Mouse (Mus musculus) thymus, adult 2 months (tissue): ENCODE data around the gene Hal. TPM values are rescaled to one million over a fixed set of nuclear protein-coding genes. Genes with fewer than 3 reads are reported as not detected.

Experiments
- DNase-seq: peaks from one replicate; pipeline ENCODE4 v3.0.0; 2021
- H3K27ac ChIP-seq: fragments of 200-500 bp; 2 replicates; pipeline ENCODE4 v1.5.1; 2012; ENCODE audit warnings: low read length, control low read depth; ENCODE audit not compliant: control insufficient read depth, insufficient read depth
- H3K27me3 ChIP-seq: fragments of 200-500 bp; 2 replicates; pipeline ENCODE4 v1.6.1; 2012; ENCODE audit warnings: mild to moderate bottlenecking, low read length, moderate library complexity, mixed read lengths; ENCODE audit not compliant: control insufficient read depth, insufficient read depth
- H3K36me3 ChIP-seq: fragments of 200-500 bp; 2 replicates; pipeline ENCODE4 v1.6.1; 2012; ENCODE audit warnings: mild to moderate bottlenecking, low read length, moderate library complexity; ENCODE audit not compliant: control insufficient read depth, insufficient read depth
- H3K4me1 ChIP-seq: fragments of 200-500 bp; replicated peaks from 2 replicates; pipeline ENCODE4 v1.6.1; 2012; ENCODE audit warnings: low read length; ENCODE audit not compliant: control insufficient read depth, insufficient read depth
- H3K4me3 ChIP-seq: fragments of 200-500 bp; 2 replicates; pipeline ENCODE4 v1.5.1; 2012; ENCODE audit warnings: mild to moderate bottlenecking, low read length, control low read depth, moderate library complexity; ENCODE audit not compliant: control insufficient read depth, insufficient read depth
- CTCF ChIP-seq: fragments of 200-500 bp; IDR thresholded peaks from 2 replicates; pipeline ENCODE4 v1.5.1; 2012; ENCODE audit warnings: mild to moderate bottlenecking, control low read depth, low read length, moderate library complexity, borderline replicate concordance; ENCODE audit not compliant: control insufficient read depth, poor library complexity, insufficient read depth; ENCODE audit errors: extremely low read depth
- POLR2A ChIP-seq: fragments of 200-500 bp; IDR thresholded peaks from 2 replicates; pipeline ENCODE4 v1.6.1; 2012; ENCODE audit warnings: mild to moderate bottlenecking, low read length, control low read depth, moderate library complexity; ENCODE audit not compliant: control insufficient read depth, poor library complexity, insufficient read depth; ENCODE audit errors: extremely low read depth
- WGBS: fragments of 180-500 bp; shearing (Covaris S2); methylation state at CpG from one replicate; pipeline ENCODE4 v1.1.7; 2018; 5-methylcytosine and 5-hydroxymethylcytosine counted together
- polyA plus RNA-seq: library from polyadenylated mRNA; depleted of rRNA; stranded (reverse); fragments of >200 nt; gene quantifications from 2 replicates; pipeline ENCODE4 v1.2.3, GENCODE M21; 2012; rRNA removed

Gene Hal
- 3.7 TPM in 2 replicates for polyA plus RNA-seq

GRCm38 (mm10) chr10:93488066-93488827 is at the start of gene Hal:
Hal (plus strand) TSS chr10:93488768.
- no peak within 1 kb of the TSS for H3K27ac ChIP-seq

GRCm38 (mm10) chr10:93441501-93441900 is 47.1 kb upstream of the Hal start:
- no peak overlapping the region for H3K4me3 ChIP-seq
- DNase-seq, result no peak
- no peaks in the 10 kb centered on the region for H3K36me3 ChIP-seq
- WGBS, result 89% methylated on average over 6 of the region's 6 CpGs
- no peak overlapping the region for H3K27ac ChIP-seq
- H3K27me3 ChIP-seq, result no peaks in the 10 kb centered on the region
- TF ChIP-seq CTCF (no peak), POLR2A (no peak)
- peaks cover 46% of the 10 kb centered on the region for H3K4me1 ChIP-seq

More at GRCm38 (mm10) chr10:93488066-93488827, at the start of gene Hal:
- Histone ChIP-seq H3K4me1 (no peaks in the 10 kb centered on the region), H3K4me3 (no peak within 1 kb of the TSS), H3K36me3 (peaks cover 12% of the 10 kb centered on the region), H3K27me3 (no peaks in the 10 kb centered on the region)
- TF ChIP-seq CTCF, result no peak
- no peak for TF ChIP-seq POLR2A
- 92% methylated on average over 17 of the region's 17 CpGs for WGBS
- no peak for DNase-seq

- peak overlapping the region; percentile 48; the same call in 1 of the 2 replicates for H3K27ac ChIP-seq
- no peak for DNase-seq
- H3K4me3 ChIP-seq, result no peak overlapping the region
- no peaks in the 10 kb centered on the region for H3K36me3 ChIP-seq
- TF ChIP-seq POLR2A, result no peak
- no peak for TF ChIP-seq CTCF
- H3K4me1 ChIP-seq, result peaks cover 41% of the 10 kb centered on the region
- no peaks in the 10 kb centered on the region for H3K27me3 ChIP-seq
- 7% methylated on average over 3 of the region's 3 CpGs for WGBS
These were observed 46.4 kb upstream of the Hal start for GRCm38 (mm10) chr10:93442183-93442582.

GRCm38 (mm10) chr10:93444407-93444806 is 44.2 kb upstream of the Hal start:
- peaks cover 31% of the 10 kb centered on the region for H3K4me1 ChIP-seq
- H3K27me3 ChIP-seq, result no peaks in the 10 kb centered on the region
- H3K4me3 ChIP-seq, result no peak overlapping the region
- H3K27ac ChIP-seq, result no peak overlapping the region
- WGBS, result 21% methylated on average over 9 of the region's 9 CpGs
- no peaks in the 10 kb centered on the region for H3K36me3 ChIP-seq
- TF ChIP-seq POLR2A, result no peak
- no peak for TF ChIP-seq CTCF
- no peak for DNase-seq

GRCm38 (mm10) chr10:93447398-93447797 is 41.2 kb upstream of the Hal start:
- peaks cover 26% of the 10 kb centered on the region for H3K4me1 ChIP-seq
- no peaks in the 10 kb centered on the region for H3K27me3 ChIP-seq
- TF ChIP-seq CTCF, result no peak
- no peak overlapping the region for H3K27ac ChIP-seq
- 84% methylated on average over 10 of the region's 10 CpGs for WGBS
- no peaks in the 10 kb centered on the region for H3K36me3 ChIP-seq
- DNase-seq, result no peak
- no peak overlapping the region for H3K4me3 ChIP-seq

- Histone ChIP-seq H3K4me3 (no peak overlapping the region), H3K4me1 (peaks cover 8% of the 10 kb centered on the region), H3K27ac (no peak overlapping the region), H3K27me3 (no peaks in the 10 kb centered on the region), H3K36me3 (no peaks in the 10 kb centered on the region; the same call in none of the 2 replicates)
- 10% methylated on average over 7 of the region's 7 CpGs for WGBS
- DNase-seq, result no peak
- TF ChIP-seq CTCF (no peak), POLR2A (no peak)
These were observed 33.9 kb upstream of the Hal start for GRCm38 (mm10) chr10:93454652-93455014.
